Mouse (Mus musculus) G1E-ER4 (cell line): ENCODE data around the gene Mre11a. TPM values are rescaled to one million over a fixed set of nuclear protein-coding genes. Genes with fewer than 3 reads are reported as not detected.

Experiments used
- GATA1 ChIP-seq: IDR thresholded peaks from one replicate; pipeline ENCODE4 v1.8.0; 2012; ENCODE audit warnings: low read length, inconsistent platforms
- polyA plus RNA-seq: library from polyadenylated mRNA; stranded (reverse); fragments of >175 nt; gene quantifications from 2 replicates; pipeline ENCODE4 v1.2.3, GENCODE M21; 2012

Gene Mre11a
- polyA plus RNA-seq, 1 experiment, result 12.2 TPM

DNA sequence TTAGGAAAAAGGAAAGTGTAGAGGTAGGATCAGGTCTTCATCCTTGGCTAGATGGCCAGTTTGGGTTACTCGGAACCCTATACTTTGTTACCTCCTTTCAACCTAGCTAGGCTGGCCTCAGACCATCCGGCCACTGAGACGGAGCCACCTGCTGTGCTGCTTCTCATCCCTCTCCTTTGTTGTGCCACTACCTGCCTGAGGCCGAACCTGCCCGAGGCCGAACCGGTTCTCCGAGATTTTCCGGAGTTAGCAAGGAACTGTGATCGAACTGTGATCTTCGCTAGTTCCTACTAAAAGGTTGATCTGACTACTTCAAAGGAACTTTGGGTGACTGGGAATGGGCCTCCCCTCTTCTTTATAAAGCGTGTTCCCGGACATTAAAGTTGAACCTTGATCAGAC lies 6.1 kb upstream of the Mre11a start:
- no peak for TF ChIP-seq GATA1

GRCm38 (mm10) chr9:14787356-14787755 lies 2.9 kb downstream of the Mre11a start:
- no peak for TF ChIP-seq GATA1

DNA sequence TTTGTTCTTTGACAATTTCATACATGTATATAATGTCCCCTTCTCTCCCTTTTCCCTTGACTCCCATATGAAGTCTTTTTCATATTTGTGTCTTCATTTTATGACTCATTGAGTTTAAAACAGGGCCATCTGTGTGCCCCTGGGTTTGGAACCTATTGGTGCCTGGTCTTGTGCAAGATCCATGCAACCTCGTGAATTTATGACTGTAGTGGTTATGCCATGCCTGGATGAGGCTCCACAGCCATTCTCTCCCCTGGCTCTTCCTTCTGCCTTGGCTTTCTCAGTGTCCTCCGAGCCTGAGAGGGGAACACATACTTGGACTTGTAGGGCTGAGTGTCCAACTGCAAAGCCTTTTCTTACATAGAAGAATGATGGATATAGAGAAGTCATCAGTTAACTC lies 21.3 kb downstream of the Mre11a start:
- no peak for TF ChIP-seq GATA1

- no peak for TF ChIP-seq GATA1
Observed at GRCm38 (mm10) chr9:14806786-14807185, 22.3 kb downstream of the Mre11a start.

DNA sequence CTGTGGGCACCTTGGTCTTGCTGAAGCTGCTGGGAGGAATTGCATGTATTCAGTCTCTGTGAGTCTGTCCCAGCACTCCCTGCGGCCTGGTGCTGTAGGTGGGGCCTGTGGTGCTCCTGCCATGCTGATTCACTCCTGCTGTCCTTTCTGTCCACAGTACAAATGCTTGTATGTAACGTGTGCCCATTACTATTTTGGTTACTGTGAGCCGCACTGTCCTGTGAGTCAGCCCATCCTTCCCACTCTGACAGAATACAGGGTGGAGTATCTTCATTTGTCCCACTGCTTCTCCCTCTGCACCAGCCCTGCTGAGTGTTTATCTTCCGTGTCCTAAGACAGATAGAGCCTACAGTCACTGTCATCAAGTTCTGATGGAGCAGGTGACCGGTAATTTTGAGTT lies 25.7 kb downstream of the Mre11a start:
- TF ChIP-seq GATA1, result no peak

- no peak for TF ChIP-seq GATA1
Observed at GRCm38 (mm10) chr9:14821396-14821795, 36.9 kb downstream of the Mre11a start.

DNA sequence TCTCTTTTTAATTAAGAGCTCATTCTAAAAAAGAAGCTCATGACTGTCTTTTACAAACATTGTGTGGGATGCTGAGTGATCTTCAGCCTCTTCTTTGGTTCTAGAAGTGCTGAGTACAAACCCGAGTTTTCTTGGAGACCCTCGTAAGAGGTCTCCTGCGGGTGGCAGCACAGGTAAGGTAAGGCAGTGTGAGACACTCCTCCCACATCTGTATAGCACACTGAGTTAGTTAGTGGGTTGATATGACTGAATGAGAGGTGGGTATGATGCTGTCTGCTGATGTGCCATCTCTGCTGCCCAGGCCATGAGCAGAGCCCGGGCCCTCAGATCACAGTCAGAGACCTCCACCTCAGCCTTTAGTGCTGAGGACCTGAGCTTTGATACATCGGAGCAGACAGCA lies 40.4 kb downstream of the Mre11a start:
- no peak for TF ChIP-seq GATA1

DNA sequence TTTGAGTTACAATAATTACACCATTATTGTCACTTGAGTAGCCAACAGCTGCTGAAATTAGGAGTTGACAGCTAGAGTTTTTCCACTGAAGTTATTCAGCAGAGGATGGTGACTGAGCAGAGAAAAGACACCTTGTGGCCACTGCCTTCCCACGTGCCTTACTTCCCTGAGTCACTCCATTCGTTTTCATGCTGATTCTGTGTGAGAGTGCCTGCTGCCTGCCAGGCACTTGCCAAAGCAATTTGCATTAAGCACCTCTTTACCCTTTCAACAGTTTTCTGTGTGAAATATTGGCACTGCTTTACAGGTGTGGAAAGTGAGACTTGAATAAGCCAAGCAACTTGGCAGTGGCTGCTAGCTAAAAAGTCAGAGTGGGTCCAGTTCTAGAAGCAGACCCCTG lies 43.4 kb downstream of the Mre11a start:
- TF ChIP-seq GATA1, result no peak

GRCm38 (mm10) chr9:14832046-14832445 lies 47.6 kb downstream of the Mre11a start:
- no peak for TF ChIP-seq GATA1

GRCm38 (mm10) chr9:14835335-14836075 lies 51.1 kb downstream of the Mre11a start:
- no peak for TF ChIP-seq GATA1

- TF ChIP-seq GATA1, result no peak
Observed at GRCm38 (mm10) chr9:14839527-14839926, 55.1 kb downstream of the Mre11a start.

DNA sequence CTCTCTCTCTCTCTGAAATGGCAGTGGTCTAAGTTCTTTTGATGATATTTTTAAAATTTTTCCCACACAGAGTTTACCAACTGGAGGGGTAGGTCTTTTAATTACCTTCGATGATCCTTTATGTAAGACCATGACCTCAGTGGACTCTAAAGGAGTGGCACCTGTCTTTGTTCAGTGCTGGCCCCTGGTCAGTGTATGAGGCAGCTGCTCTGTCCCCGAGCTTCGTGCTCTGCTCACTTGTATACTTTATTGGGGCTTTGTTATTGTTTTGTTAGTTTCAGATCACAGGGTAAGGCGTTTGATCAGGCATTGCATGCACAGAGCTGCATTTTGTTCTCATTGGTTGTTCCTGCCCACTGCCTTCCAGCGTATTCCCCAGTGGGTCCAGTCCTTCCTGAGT lies 55.5 kb downstream of the Mre11a start:
- TF ChIP-seq GATA1, result no peak

GRCm38 (mm10) chr9:14841878-14842761 lies 57.7 kb downstream of the Mre11a start:
- no peak for TF ChIP-seq GATA1

GRCm38 (mm10) chr9:14843311-14843857 lies 58.9 kb downstream of the Mre11a start:
- TF ChIP-seq GATA1, result no peak

DNA sequence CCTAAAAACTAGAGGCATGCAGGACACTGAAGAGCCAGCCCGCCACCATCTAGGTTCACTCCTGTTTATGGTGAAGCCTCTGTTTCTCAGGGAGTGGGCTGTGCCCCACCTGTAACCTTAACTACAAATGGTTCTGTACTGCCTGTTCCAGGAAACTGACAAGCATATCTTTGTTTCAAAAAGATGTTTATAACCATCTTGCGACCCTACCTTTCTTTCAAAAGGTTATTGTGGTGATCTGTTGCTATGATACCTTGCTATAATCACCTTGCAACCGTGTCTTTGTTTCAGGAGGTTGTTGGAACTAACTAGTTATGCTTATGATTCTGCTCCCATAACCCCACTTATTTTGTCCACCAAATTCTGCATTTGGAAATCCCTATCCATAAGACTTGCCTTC lies 59.4 kb downstream of the Mre11a start:
- no peak for TF ChIP-seq GATA1

- no peak for TF ChIP-seq GATA1
Observed at GRCm38 (mm10) chr9:14846428-14846827, 62.0 kb downstream of the Mre11a start.
